Mouse (Mus musculus): ENCODE measurements at regions not wholly inside any gene's neighbourhood (a gene's known extent, or its start where the extent isn't known, plus 50 kb on each side); places are given as distances from the start of the nearest gene placed in this dataset.

- in situ Hi-C loops (cut with MseI, MboI), result no loop called here
These were observed 333.0 kb downstream of the Etaa1 start for GRCm38 (mm10) chr11:17620462-17621248.

- in situ Hi-C loops (cut with MseI, MboI), result no loop called here
These were observed 324.0 kb downstream of the Etaa1 start for GRCm38 (mm10) chr11:17629541-17630171.

- in situ Hi-C loops (cut with MseI, MboI), result no loop called here
These were observed 323.5 kb downstream of the Etaa1 start for GRCm38 (mm10) chr11:17630172-17630553.

- in situ Hi-C loops (cut with MseI, MboI), result no loop called here
These were observed 316.5 kb downstream of the Etaa1 start for GRCm38 (mm10) chr11:17637158-17637557.

GRCm38 (mm10) chr11:17639922-17640321, 313.8 kb downstream of the Etaa1 start:
- in situ Hi-C loops (cut with MseI, MboI), result no loop called here

GRCm38 (mm10) chr11:17647441-17647840, 306.2 kb downstream of the Etaa1 start:
- in situ Hi-C loops (cut with MseI, MboI), result no loop called here

- in situ Hi-C loops (cut with MseI, MboI), result no loop called here
These were observed 302.1 kb downstream of the Etaa1 start for GRCm38 (mm10) chr11:17651389-17652156.

- in situ Hi-C loops (cut with MseI, MboI), result no loop called here
These were observed 297.8 kb downstream of the Etaa1 start for GRCm38 (mm10) chr11:17655840-17656239.

- in situ Hi-C loops (cut with MseI, MboI), result no loop called here
These were observed 296.0 kb downstream of the Etaa1 start for GRCm38 (mm10) chr11:17657720-17658119.

- in situ Hi-C loops (cut with MseI, MboI), result no loop called here
These were observed 295.4 kb downstream of the Etaa1 start for GRCm38 (mm10) chr11:17658289-17658688.

GRCm38 (mm10) chr11:17658717-17659116, 295.0 kb downstream of the Etaa1 start:
- in situ Hi-C loops (cut with MseI, MboI), result no loop called here

GRCm38 (mm10) chr11:17663893-17664292, 289.8 kb downstream of the Etaa1 start:
- in situ Hi-C loops (cut with MseI, MboI), result no loop called here

- in situ Hi-C loops (cut with MseI, MboI), result no loop called here
These were observed 287.8 kb downstream of the Etaa1 start for GRCm38 (mm10) chr11:17665624-17666552.

GRCm38 (mm10) chr11:17680998-17681397, 272.7 kb downstream of the Etaa1 start:
- in situ Hi-C loops (cut with MseI, MboI), result no loop called here

- in situ Hi-C loops (cut with MseI, MboI), result no loop called here
These were observed 268.0 kb downstream of the Etaa1 start for GRCm38 (mm10) chr11:17685711-17686113.

- in situ Hi-C loops (cut with MseI, MboI), result no loop called here
These were observed 266.9 kb downstream of the Etaa1 start for GRCm38 (mm10) chr11:17686806-17687205.

- in situ Hi-C loops (cut with MseI, MboI), result no loop called here
These were observed 259.5 kb downstream of the Etaa1 start for GRCm38 (mm10) chr11:17694145-17694544.

- in situ Hi-C loops (cut with MseI, MboI), result no loop called here
These were observed 244.9 kb downstream of the Etaa1 start for GRCm38 (mm10) chr11:17708769-17709168.

- in situ Hi-C loops (cut with MseI, MboI), result no loop called here
These were observed 231.6 kb downstream of the Etaa1 start for GRCm38 (mm10) chr11:17722051-17722450.

GRCm38 (mm10) chr11:17727258-17728034, 226.2 kb downstream of the Etaa1 start:
- in situ Hi-C loops (cut with MseI, MboI), result no loop called here

- in situ Hi-C loops (cut with MseI, MboI), result no loop called here
These were observed 220.6 kb downstream of the Etaa1 start for GRCm38 (mm10) chr11:17733075-17733474.

Data from mouse trophoblast stem cell (cell line).